Mouse (Mus musculus) adrenal gland, postnatal 4 days (tissue): Measurements from ENCODE around the gene Rnf182. TPM values are rescaled to one million over a fixed set of nuclear protein-coding genes. Genes with fewer than 3 reads are reported as not detected.

Experiments used
- DNase-seq, 2 experiments: peaks; one replicate each; pipeline ENCODE4 v3.0.0; 2021 to 2022; ENCODE audit warnings: low spot score in 2 of 2, mixed read lengths in 2 of 2
- long read RNA-seq, 2 experiments: library from polyadenylated mRNA; stranded (forward); transcript quantifications; one replicate each; pipeline ENCODE4 v2.0.0; 2021
- total RNA-seq, 2 experiments: library from RNA; stranded (reverse); gene quantifications; 2 replicates each; pipeline ENCODE4 v1.2.3; 2021

Rnf182 gene
- total RNA-seq, result under 1 TPM; 0.59 to 0.64 TPM
- long read RNA-seq, experiment 1, partial matches to known transcripts, result 0 of 1 reads
- long read RNA-seq, experiment 1, other reads (novel, unspliced or antisense), result 0 of 1 reads
- long read RNA-seq, experiment 2, partial matches to known transcripts, result 0 of 1 reads
- long read RNA-seq, experiment 2, other reads (novel, unspliced or antisense), result 0 of 1 reads

DNA sequence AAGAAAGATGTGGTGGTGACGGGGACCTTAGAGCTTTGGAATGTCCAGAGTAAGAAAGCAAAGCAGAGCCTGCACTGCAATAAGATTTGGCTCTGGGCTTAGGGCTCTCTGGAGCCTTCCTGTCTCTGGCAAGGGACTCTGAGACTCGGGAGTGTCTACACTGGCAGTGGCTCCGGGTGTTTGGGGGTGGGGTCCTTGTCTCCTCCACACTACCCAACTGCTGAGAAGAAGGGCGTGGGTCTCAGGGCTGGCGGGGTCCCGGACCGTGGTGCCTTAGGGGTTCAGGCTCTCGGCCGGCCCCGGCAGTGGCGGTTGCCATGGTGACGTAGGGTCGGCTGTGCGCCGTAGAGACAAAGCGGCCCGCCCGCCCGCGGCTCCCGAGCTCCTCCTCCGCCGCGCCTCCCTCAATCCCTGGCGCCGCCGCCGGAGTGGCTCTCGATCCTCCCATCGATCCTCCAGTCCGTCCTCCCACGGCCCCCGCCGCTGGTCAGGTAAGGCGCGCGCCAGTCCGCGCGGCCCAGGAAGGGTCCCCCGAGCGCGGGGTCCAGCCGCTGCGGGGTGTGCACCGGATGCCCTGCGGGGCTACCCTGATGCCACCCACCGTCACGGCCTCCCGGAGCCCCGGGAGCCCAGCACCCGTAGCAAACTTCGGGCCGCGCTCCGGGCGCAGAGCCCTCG, at the start of gene Rnf182:
Gene Rnf182, plus strand, starts transcription at position 134 of the 678 bp plus-strand sequence.
- DNase-seq, result peak; percentile 17 to 35

DNA sequence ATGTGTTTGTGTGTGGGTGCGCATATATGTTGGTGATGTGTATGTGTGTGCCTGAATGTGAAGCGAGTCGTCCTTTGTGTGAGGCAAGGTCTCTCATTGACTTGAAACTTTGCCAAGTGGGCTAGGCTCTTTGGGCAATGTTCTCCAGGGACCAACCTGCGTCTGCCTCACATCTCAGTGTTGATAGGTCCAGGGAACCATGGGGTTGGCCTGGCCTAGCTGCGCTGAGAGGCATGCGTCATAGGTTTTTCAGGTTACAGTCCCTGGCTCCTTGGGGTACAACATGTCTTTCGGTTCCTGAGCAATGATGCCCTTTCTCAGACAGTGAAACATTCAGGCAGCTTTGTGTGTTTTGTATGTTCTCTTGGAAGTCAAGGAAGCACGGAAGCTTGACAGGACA, 49.3 kb upstream of the Rnf182 start:
- no peak for DNase-seq

DNA sequence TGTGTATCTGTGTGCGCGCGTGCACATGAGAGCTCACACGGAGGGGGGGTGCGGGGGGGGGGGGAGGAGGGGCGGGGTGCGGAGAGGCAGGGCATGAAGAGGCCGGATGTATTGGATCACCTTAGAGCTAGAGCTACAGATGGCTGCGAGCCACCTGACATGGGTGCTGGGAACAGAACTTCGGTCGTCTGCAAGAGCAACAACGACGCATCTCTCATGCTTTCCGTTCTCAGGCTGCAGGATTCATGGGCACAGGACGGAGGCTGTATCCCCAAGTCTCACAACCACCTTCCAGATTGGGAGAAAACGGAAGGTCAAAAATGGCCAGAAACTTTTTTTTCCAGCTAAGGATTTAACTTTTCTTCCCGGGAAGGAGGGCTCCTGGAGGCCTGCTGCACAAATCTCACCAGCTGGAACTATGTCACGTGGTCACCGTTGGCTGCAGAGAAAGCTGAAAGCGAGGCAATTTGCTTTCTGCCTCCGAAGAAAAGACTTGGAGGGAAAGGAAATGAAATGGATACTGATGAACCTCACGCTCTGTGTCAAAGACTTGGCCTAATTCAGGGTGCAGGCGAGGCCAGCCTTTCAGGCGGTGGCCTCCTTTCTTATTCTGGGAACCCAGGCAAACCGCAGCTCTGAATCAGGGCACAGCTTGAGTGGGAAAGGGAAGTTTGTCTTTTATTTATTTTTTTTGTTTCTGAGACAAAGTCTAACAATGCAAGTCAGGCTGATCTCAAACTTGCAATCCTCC, 48.2 kb upstream of the Rnf182 start:
- DNase-seq, result no peak

DNA sequence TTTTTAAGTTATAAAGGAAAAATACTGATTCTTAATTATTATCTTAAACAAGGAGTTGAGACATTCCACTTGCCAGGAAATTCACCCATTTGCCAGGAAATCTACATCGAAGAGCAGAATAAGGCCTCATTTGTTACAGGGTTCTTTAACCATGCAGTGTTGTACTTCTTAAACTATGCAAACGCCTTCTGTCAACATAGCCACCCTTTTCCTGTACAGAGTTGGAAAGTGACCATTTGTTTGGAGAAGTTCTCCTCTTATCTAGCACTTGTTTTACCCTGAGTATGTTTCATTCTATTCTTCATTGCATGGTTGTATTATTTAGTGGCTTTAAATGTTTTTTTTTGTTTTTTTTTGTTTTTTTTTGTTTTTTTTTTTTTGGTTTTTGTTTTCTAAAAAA, 41.5 kb upstream of the Rnf182 start:
- DNase-seq, result no peak

DNA sequence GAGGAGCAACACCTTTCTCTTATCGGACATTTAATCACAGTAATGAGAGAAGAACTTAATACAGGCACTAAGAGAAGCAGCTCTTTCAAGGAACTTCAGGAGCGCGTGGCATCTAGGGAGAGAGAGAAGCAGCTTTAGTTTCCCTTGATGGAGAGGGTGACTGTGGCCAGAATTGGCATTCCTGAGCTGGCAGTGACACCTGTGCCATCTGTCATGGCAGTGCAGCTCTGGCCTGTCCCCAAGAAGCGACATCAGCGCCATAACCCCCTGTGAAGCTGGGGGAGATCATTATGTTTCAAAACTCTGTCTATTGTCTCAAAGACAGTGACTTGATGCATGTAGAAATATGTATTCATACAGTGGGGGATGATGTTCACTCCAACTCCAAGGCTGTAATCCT, 40.1 kb upstream of the Rnf182 start:
- no peak for DNase-seq

DNA sequence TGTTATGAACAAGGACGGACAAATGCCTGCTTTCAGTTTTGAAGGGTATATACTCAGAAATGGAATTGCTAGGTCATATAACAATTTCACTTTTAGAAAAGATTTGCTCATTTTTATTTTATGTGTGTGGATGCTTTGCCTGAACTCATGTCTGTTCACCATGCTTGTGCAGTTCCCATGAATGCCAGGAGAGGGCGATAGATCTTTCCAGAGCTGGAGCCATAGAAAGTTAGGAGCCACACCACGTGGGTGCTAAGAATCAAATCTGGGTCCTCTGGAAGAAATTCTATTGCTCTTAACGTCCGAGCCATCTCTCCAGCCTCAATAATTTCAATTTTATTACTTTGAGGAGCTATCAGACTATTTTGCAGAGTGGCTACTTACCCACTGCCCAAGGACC, 38.3 kb upstream of the Rnf182 start:
- no peak for DNase-seq

DNA sequence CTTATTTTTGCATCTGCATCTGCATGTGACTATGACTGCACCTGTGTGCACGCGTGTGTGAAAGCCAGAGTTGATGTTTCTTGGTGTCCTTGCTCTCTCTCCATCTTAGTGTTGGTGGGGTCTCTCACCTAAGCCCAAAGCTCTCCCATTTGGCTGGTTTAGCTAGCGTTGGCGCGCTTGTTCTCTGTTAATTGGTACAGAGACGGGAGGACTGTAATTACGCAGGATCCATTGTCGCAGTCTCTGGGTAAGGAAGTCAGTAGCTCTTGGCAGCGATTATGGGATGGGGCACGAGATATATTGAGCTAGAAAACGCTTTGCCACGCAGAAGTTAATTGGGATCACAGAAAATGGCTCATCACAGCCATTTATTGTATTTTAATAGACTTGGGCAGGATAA, 37.7 kb upstream of the Rnf182 start:
- DNase-seq, result no peak

DNA sequence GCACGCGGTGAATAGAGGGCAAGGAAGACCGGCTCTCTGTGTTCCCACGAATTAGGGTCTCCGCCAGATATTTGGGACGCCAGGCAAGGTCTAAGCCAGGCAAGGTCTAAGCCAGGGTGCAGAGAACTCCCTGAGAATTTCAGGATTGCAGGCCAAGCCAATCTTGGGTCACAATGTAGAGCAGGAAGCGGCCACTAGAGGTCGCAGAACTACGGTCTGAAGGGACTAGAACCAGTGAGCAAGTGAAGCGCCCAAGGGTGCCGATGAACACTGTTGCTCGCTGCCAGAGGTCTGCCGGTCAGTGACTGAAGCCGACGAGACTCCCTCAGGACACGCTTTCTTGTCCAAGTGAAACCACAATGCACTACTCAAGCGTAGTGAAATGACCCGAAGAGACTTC, 35.8 kb upstream of the Rnf182 start:
- no peak for DNase-seq

DNA sequence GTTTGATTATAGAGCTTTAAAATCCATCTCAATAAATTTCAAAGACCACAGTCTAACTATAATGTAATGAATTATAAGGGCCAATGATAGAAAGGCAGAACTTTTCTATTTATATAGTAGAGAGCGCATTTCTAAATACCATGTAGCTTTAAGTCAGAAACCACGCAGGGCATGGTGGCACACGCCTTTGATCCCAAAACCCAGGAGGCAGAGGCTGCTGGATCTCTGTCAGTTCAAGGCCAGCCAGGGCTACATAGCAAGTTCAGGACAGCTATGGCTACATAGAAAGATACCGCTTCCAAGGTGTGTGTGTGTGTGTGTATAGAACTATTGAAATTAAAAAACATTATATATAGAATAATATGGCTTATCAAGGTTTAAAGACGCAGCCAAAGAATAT, 34.8 kb upstream of the Rnf182 start:
- no peak for DNase-seq

DNA sequence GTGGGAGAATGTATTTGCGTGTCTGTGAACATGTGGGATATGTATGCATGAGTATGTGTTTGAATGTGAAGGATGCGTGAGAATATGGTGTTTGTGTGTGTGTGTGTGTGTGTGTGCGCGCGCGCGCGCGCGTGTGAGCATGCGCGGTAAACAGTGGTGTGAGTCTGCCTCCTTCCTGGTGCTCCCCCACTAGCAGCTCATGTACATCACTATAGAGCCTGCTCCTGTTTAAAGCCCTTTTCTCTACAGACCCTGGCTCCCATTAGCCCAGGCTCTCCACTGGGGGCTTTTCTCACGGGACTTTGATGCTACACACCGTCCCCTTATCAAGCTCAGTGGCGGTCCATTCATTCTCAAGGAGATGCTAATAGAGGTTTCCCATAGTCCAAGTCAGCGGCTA, 32.5 kb upstream of the Rnf182 start:
- DNase-seq, result no peak

DNA sequence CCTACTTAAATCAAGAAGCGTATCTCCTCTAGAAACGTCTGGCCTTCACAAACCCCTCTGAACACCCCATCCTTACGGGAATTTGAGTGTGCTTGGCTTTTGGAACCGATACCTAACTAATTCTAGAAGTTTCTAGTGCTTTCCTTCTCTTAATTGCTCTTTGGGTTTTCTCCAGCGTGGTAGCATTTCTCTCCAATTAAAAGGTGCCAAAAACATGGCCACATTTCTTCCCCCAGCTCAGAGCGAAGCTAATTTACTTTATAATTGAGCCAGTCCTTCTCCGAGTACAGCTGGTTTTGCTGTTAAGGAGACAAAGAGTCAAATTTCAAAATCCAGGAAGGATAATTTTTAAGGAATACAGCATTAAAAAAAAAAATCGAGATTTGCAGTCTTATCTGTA, 32.0 kb upstream of the Rnf182 start:
- DNase-seq, result no peak

DNA sequence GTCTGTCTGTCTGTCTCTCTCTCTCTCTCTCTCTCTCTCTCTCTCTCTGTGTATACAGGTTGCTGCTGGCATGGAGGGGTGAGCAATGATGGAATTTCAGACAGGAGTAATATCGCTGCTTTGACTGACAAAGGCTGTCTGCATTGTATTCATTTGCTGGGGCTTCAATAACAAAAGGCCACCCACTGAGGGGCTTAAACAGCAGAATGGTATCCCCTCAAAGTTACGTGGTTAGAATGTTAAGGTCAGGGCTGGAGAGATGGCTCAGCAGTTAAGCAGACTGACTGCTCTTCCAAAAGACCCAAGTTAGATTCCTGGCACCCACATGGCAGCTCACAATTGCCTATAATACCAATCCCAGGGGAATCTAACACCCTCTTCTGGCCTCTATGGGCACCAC, 30.2 kb upstream of the Rnf182 start:
- DNase-seq, result no peak

DNA sequence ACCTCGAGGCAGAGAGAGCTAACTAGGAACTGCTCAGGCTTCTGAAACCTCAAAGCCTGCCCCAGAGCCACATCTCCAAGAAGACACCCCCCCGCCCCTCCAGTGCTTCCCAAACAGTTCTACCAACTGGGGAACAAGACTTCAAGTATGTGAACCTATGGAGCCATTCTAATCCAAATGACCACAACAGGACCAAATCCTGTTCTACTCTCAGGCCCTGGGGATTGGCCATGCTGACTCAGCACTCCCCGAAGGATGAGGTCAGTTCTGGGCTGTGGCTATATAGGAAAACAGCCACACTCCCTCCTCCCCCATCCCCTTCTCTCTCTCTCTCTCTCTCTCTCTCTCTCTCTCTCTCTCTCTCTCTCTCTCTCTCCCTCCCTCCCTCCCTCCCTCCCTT, 28.5 kb upstream of the Rnf182 start:
- DNase-seq, result no peak

DNA sequence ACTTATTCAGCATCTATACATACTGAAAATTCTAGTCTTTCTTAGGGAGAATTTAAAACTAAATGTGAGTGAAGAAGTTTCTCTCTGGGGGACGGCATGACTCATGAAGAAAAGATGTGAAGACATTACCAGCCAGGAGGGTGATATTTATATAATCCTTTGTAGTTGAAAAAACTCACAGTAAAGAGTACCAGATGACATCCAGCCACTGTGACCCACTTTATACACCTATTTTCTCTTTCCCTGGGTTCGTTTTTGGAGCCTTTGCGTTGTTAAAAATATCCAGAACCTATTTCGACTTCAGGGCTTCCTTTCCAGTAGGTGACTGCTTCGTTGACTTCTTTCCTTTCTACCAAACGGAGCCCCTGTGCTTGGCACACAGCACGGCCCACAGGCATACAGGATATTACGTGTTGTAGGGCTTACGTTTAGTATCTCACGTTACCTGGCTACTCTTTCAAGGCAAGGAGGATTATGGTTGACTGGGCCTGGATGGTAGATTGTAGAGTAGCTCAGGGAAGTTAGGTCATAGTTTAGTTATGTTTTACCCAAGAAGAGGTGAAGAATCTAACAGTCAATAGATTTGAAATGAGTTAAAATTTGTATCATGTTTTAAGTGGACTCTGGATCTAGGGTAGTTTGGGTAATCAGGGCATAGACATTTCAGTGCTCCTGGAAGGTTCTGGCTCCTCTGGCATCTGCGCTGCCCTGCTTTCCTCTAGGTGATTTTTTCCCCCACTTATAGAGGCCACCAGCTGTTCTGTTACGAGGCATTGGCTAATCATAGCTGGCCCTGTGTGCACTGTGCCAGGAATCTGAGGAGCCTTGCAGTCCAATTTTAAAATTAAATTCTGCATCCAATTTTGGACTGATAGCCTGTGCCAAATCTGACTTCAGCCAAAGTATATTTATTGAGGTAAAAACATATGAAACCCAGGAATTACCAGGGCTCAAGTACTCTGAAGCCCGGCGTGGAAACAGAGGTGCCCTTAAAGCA, 27.4 kb upstream of the Rnf182 start:
- DNase-seq, result no peak

DNA sequence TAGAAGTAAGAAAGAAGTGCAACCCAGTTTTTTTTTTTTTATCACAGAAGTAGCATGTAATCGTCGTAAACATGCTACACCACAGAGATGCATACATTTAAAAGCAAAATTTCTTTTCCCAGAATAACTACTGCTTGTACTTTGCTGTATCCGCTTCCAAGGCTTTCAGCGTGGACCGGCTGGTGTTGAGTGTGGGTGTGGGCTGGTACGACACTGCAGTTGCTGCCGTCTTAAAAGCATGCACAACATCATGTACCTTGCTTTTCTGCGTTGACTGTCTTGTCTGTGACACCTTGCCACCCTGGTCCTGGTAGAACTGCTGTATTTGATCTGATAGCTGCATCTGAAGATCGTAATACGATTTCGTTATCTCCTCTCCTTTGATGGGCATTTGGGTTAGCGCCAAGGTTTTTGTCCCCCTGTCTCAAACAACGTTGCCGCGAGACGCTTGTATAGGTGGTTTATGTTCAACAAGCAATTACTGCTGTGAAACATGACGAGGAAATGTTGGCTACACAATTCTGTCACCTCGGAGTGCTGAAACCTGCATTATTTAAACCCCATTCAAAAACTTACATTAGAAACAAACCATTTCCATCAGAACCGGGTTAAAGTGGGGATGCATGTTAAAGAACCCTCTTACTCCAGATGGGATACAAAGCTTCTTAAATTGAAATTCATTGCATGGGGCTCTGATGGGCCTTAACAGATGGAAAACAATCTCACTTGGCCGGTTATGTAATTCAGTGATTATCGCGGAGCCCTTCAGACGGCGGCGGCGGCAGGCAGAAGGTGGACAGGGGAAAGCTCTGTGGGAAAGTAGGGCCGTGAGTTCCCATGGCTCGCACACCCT, 23.5 kb upstream of the Rnf182 start:
- DNase-seq, result no peak

DNA sequence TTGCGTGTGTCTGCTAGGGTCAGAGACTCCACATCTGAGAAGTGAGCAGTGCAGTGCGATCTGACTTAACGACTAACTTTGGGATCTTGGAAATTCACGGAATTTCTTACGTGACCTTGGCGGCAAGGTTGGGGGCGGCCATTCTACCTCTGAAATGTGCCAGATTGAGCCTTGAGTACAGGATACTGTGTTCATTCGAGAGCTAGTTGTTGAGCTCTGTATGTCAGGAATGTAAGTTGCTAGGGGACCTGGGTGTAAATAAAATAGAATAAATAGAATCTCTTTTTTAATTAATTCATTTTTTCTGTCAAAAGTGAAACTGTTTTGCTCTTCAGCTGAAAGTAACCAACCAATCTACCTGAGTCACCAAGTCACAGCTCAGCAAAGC, 22.8 kb upstream of the Rnf182 start:
- no peak for DNase-seq

DNA sequence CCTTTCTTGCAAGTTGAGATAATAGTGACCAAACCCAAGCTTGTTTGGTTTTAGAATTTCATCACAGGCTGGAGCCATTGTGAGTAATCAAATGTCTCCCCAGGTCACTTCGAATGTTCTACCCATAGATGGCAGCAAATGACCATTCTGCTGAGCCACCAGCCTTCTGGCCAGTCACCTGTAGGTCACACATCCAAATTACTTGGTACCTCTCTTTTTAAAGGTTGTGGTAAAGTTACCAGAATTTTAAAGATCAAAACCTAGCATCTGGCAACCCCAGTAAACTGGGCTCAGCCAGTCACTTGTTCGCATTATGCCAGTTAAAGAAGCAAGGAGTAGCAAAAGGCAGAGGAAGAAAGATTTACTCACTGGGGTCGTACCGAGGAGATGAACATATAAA, 19.6 kb upstream of the Rnf182 start:
- no peak for DNase-seq

DNA sequence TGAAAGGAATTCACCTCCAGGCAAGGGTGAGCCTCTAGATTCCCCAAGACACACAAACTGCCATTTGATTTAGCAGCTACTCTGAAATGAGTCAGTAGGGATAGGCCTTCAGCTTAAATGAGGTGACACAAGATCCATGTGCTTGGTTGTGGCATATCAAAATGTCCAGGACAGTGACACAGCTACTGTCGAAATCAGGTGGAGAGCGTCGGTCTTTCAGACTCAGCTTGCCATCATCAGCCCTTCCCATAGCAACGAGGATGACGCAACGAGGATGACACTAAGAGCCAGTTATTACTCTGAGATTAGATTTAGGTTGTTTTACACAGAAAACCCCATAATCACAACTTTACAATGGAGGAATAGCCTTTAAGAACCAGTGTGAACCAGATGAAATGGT, 14.5 kb upstream of the Rnf182 start:
- no peak for DNase-seq

DNA sequence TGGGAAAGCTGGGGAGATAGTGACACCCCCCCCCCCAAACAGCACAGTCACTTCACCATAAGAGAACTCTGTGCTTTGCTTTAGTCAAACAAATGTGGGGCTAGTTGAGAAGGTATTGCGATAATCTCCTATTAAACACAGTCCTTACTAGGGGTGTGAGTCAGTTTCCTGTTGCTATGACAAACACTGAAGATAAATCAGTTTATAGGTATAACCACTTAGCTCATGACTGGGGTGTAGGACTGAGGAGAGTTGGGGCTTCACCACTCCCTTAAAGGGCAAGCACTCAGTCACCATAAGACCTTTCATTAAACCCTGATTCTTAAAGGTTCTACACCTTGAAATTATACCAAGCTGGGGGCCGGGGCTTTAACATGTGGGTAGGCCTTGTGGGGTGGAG, 13.1 kb upstream of the Rnf182 start:
- DNase-seq, result no peak

DNA sequence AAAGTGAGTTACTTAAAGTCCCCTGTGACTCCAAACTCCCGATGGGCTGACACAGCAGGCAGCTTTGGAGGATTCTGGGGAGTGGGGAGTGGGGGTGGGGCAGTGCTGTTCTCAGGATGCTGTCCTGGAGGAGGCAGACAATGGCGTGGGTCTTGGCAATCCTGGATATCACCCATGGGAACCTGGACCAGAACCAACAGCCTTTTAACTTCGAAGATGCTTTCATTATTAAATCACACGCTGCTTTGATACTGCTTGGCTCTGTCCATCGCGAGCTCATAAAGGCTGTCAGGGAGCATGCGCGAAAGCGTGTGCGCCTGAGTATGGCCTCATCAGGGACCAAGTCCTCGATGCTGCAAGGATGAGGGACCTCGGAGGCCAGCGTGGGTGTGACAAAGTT, 12.5 kb upstream of the Rnf182 start:
- DNase-seq, result no peak

DNA sequence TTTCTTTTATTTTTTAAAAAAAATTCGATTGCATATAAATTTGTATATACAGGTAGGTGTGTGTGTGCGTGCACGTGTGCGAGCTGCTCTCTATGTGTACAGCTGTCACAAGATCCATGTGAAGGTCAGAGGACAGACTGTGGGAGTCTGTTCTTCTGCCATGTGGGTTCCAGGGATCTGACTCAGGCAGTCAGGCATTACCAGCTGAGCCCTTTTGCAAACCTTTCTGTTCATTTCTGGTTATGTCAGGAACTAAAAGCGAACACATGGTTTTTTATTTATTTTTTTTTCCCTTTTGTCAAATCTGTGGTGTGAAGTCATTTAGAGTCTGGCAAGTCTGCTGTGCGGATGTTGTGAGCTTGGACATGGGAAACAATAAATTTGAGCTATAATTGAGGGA, 6.7 kb upstream of the Rnf182 start:
- no peak for DNase-seq
